Mouse (Mus musculus): ENCODE data around the gene Grid2. TPM values are rescaled to one million over a fixed set of nuclear protein-coding genes. Genes with fewer than 3 reads are reported as not detected.

Gene Grid2
- polyA plus RNA-seq, 1 experiment from 2014 or later: 3.3 TPM

- Histone ChIP-seq H3K4me3 (no peak overlapping the region), H3K27me3 (ENCODE audit: insufficient read depth, poor library complexity, severe bottlenecking) (no peaks in the 10 kb centered on the region), H3K27ac (no peak overlapping the region), H3K4me1 (replicated peaks) (no peaks in the 10 kb centered on the region), H3K9me3 (no peaks in the 10 kb centered on the region), H3K36me3 (no peaks in the 10 kb centered on the region)
- 78% methylated on average over 3 of the region's 3 CpGs for WGBS
- no peak for DNase-seq (ENCODE audit: low spot score)
These were observed 708.1 kb downstream of the Grid2 start for GRCm38 (mm10) chr6:63963789-63964188.

GRCm38 (mm10) chr6:63964269-63964668 is 708.6 kb downstream of the Grid2 start:
- Histone ChIP-seq H3K4me1 (replicated peaks) (no peaks in the 10 kb centered on the region), H3K4me3 (no peak overlapping the region), H3K27ac (no peak overlapping the region), H3K36me3 (no peaks in the 10 kb centered on the region), H3K9me3 (no peaks in the 10 kb centered on the region), H3K27me3 (ENCODE audit: insufficient read depth, poor library complexity, severe bottlenecking) (no peaks in the 10 kb centered on the region)
- no peak for DNase-seq (ENCODE audit: low spot score)
- 87% methylated on average over 6 of the region's 6 CpGs for WGBS

GRCm38 (mm10) chr6:63964735-63965134 is 709.1 kb downstream of the Grid2 start:
- no peaks in the 10 kb centered on the region for H3K36me3 ChIP-seq
- H3K27ac ChIP-seq: no peak overlapping the region
- no peaks in the 10 kb centered on the region for H3K9me3 ChIP-seq
- 88% methylated on average over 2 of the region's 2 CpGs for WGBS
- no peaks in the 10 kb centered on the region for H3K4me1 ChIP-seq (replicated peaks)
- no peaks in the 10 kb centered on the region for H3K27me3 ChIP-seq (ENCODE audit: insufficient read depth, poor library complexity, severe bottlenecking)
- H3K4me3 ChIP-seq: no peak overlapping the region
- DNase-seq (ENCODE audit: low spot score): no peak

GRCm38 (mm10) chr6:64046084-64046483 is 790.4 kb downstream of the Grid2 start:
- WGBS: 64% methylated on average over 2 of the region's 2 CpGs

GRCm38 (mm10) chr6:64046732-64047131 is 791.1 kb downstream of the Grid2 start:
- WGBS: 76% methylated on average over 1 of the region's 1 CpGs

More at GRCm38 (mm10) chr6:64046084-64046483, 790.4 kb downstream of the Grid2 start:
- Histone ChIP-seq H3K27ac (no peak overlapping the region), H3K4me3 (no peak overlapping the region), H3K4me1 (replicated peaks) (no peaks in the 10 kb centered on the region), H3K27me3 (ENCODE audit: insufficient read depth, poor library complexity, severe bottlenecking) (no peaks in the 10 kb centered on the region), H3K9me3 (no peaks in the 10 kb centered on the region), H3K36me3 (no peaks in the 10 kb centered on the region)
- no peak for DNase-seq (ENCODE audit: low spot score)

GRCm38 (mm10) chr6:64047950-64048349 is 792.3 kb downstream of the Grid2 start:
- no peak for DNase-seq (ENCODE audit: low spot score)
- no peak overlapping the region for H3K4me3 ChIP-seq
- no peaks in the 10 kb centered on the region for H3K9me3 ChIP-seq
- H3K27ac ChIP-seq: no peak overlapping the region
- 91% methylated on average over 5 of the region's 5 CpGs for whole genome bisulfite sequencing
- no peaks in the 10 kb centered on the region for H3K27me3 ChIP-seq (ENCODE audit: insufficient read depth, poor library complexity, severe bottlenecking)
- no peaks in the 10 kb centered on the region for H3K4me1 ChIP-seq (replicated peaks)
- no peaks in the 10 kb centered on the region for H3K36me3 ChIP-seq

More at GRCm38 (mm10) chr6:64046732-64047131, 791.1 kb downstream of the Grid2 start:
- H3K27me3 ChIP-seq (ENCODE audit: insufficient read depth, poor library complexity, severe bottlenecking): no peaks in the 10 kb centered on the region
- no peak overlapping the region for H3K27ac ChIP-seq
- no peaks in the 10 kb centered on the region for H3K36me3 ChIP-seq
- no peaks in the 10 kb centered on the region for H3K4me1 ChIP-seq (replicated peaks)
- no peak overlapping the region for H3K4me3 ChIP-seq
- no peaks in the 10 kb centered on the region for H3K9me3 ChIP-seq
- no peak for DNase-seq (ENCODE audit: low spot score)

GRCm38 (mm10) chr6:64063858-64064257 is 808.2 kb downstream of the Grid2 start:
- H3K4me1 ChIP-seq (replicated peaks): 0 out of 2 replicates have a peak, but pooled peaks cover 6% of the 10 kb centered on the region
- DNase-seq (ENCODE audit: low spot score): no peak
- WGBS: 60% methylated on average over 7 of the region's 7 CpGs
- H3K27ac ChIP-seq: no peak overlapping the region
- no peaks in the 10 kb centered on the region for H3K27me3 ChIP-seq (ENCODE audit: insufficient read depth, poor library complexity, severe bottlenecking)
- no peak overlapping the region for H3K4me3 ChIP-seq
- H3K9me3 ChIP-seq: no peaks in the 10 kb centered on the region
- no peaks in the 10 kb centered on the region for H3K36me3 ChIP-seq

- 57% methylated on average over 2 of the region's 2 CpGs for WGBS
- Histone ChIP-seq H3K27me3 (ENCODE audit: insufficient read depth, poor library complexity, severe bottlenecking) (no peaks in the 10 kb centered on the region), H3K27ac (no peak overlapping the region), H3K4me3 (no peak overlapping the region), H3K36me3 (no peaks in the 10 kb centered on the region), H3K4me1 (replicated peaks) (0 out of 2 replicates have a peak, but pooled peaks cover 6% of the 10 kb centered on the region), H3K9me3 (no peaks in the 10 kb centered on the region)
- DNase-seq (ENCODE audit: low spot score): no peak
These were observed 809.0 kb downstream of the Grid2 start for GRCm38 (mm10) chr6:64064704-64065103.

- no peaks in the 10 kb centered on the region for H3K9me3 ChIP-seq
- no peaks in the 10 kb centered on the region for H3K36me3 ChIP-seq
- DNase-seq (ENCODE audit: low spot score): no peak
- 80% methylated on average over 2 of the region's 2 CpGs for WGBS
- H3K4me3 ChIP-seq: no peak overlapping the region
- no peaks in the 10 kb centered on the region for H3K27me3 ChIP-seq (ENCODE audit: insufficient read depth, poor library complexity, severe bottlenecking)
- H3K4me1 ChIP-seq (replicated peaks): no peaks in the 10 kb centered on the region
- H3K27ac ChIP-seq: no peak overlapping the region
These were observed 817.7 kb downstream of the Grid2 start for GRCm38 (mm10) chr6:64073406-64073805.

GRCm38 (mm10) chr6:64077911-64078310 is 822.2 kb downstream of the Grid2 start:
- H3K27me3 ChIP-seq (ENCODE audit: insufficient read depth, poor library complexity, severe bottlenecking): no peaks in the 10 kb centered on the region
- H3K4me3 ChIP-seq: no peak overlapping the region
- DNase-seq (ENCODE audit: low spot score): no peak
- H3K9me3 ChIP-seq: no peaks in the 10 kb centered on the region
- H3K4me1 ChIP-seq (replicated peaks): no peaks in the 10 kb centered on the region
- 94% methylated on average over 1 of the region's 1 CpGs for WGBS
- H3K36me3 ChIP-seq: no peaks in the 10 kb centered on the region
- no peak overlapping the region for H3K27ac ChIP-seq

GRCm38 (mm10) chr6:64098662-64099061 is 843.0 kb downstream of the Grid2 start:
- Histone ChIP-seq H3K36me3 (no peaks in the 10 kb centered on the region), H3K4me3 (no peak overlapping the region), H3K27me3 (ENCODE audit: insufficient read depth, poor library complexity, severe bottlenecking) (no peaks in the 10 kb centered on the region), H3K27ac (no peak overlapping the region), H3K4me1 (replicated peaks) (no peaks in the 10 kb centered on the region), H3K9me3 (no peaks in the 10 kb centered on the region)
- DNase-seq (ENCODE audit: low spot score): no peak
- WGBS: 67% methylated on average over 10 of the region's 10 CpGs

- H3K4me1 ChIP-seq (replicated peaks): no peaks in the 10 kb centered on the region
- WGBS: 85% methylated on average over 2 of the region's 2 CpGs
- no peaks in the 10 kb centered on the region for H3K9me3 ChIP-seq
- H3K4me3 ChIP-seq: no peak overlapping the region
- DNase-seq (ENCODE audit: low spot score): no peak
- no peaks in the 10 kb centered on the region for H3K27me3 ChIP-seq (ENCODE audit: insufficient read depth, poor library complexity, severe bottlenecking)
- H3K27ac ChIP-seq: no peak overlapping the region
- H3K36me3 ChIP-seq: no peaks in the 10 kb centered on the region
These were observed 858.9 kb downstream of the Grid2 start for GRCm38 (mm10) chr6:64114594-64114993.

- no peaks in the 10 kb centered on the region for H3K36me3 ChIP-seq
- H3K27ac ChIP-seq: no peak overlapping the region
- 88% methylated on average over 9 of the region's 9 CpGs for WGBS
- H3K9me3 ChIP-seq: no peaks in the 10 kb centered on the region
- no peak for DNase-seq (ENCODE audit: low spot score)
- no peaks in the 10 kb centered on the region for H3K27me3 ChIP-seq (ENCODE audit: insufficient read depth, poor library complexity, severe bottlenecking)
- no peaks in the 10 kb centered on the region for H3K4me1 ChIP-seq (replicated peaks)
- H3K4me3 ChIP-seq: no peak overlapping the region
These were observed 880.6 kb downstream of the Grid2 start for GRCm38 (mm10) chr6:64136275-64136674.

GRCm38 (mm10) chr6:64148613-64149012 is 892.9 kb downstream of the Grid2 start:
- Histone ChIP-seq H3K4me1 (replicated peaks) (no peaks in the 10 kb centered on the region), H3K9me3 (no peaks in the 10 kb centered on the region), H3K4me3 (no peak overlapping the region), H3K27me3 (ENCODE audit: insufficient read depth, poor library complexity, severe bottlenecking) (no peaks in the 10 kb centered on the region), H3K27ac (no peak overlapping the region), H3K36me3 (no peaks in the 10 kb centered on the region)
- WGBS: 93% methylated on average over 7 of the region's 7 CpGs
- no peak for DNase-seq (ENCODE audit: low spot score)

All from hindbrain, embryonic 10.5 days (tissue).